Mouse (Mus musculus): ENCODE data around the gene Actr1a. TPM values are rescaled to one million over a fixed set of nuclear protein-coding genes. Genes with fewer than 3 reads are reported as not detected.

Actr1a gene
- polyA plus RNA-seq, 2 experiments from 2014 or later = 86.1 to 87.6 TPM

DNA sequence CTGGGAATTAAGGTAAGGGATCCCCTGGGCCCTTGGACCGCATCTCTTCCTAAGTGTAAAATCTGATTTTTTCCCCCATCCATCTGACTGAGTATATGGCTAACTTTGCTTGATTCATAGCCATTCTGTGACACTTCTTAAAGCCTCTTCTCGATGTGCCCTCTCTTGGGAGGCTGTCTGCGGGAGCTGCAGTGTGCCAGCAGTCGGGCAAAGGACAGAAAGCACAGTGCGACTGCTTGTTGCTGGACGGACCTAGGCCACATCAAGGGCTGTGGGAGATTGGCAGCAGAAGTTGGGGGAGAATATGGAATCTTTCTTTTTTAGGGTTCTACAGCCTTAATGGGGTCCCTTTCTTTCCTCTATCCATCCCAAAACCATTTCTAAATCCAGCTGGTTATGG, 3.8 kb upstream of the Actr1a start:
- ATAC-seq = no peak

DNA sequence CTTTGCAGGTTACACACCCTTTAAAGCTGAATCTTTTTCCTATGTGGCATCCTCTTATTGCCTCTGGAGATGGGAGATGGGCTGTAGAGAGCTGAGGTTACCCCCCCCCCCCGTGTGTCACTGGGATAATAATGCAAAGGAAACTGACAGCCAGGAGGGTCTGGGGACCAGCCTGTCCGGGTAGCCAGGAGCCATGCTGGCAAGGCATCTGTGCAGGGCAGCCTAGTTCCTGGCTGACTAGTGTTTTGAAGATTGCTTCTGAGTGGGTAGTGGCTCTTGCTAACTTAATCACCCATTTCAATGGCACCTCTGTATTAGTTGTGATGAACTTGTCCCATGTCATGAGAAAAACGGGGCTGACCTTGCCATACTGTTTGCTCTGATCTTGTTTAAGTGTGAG, 2.9 kb upstream of the Actr1a start:
- ATAC-seq = no peak

DNA sequence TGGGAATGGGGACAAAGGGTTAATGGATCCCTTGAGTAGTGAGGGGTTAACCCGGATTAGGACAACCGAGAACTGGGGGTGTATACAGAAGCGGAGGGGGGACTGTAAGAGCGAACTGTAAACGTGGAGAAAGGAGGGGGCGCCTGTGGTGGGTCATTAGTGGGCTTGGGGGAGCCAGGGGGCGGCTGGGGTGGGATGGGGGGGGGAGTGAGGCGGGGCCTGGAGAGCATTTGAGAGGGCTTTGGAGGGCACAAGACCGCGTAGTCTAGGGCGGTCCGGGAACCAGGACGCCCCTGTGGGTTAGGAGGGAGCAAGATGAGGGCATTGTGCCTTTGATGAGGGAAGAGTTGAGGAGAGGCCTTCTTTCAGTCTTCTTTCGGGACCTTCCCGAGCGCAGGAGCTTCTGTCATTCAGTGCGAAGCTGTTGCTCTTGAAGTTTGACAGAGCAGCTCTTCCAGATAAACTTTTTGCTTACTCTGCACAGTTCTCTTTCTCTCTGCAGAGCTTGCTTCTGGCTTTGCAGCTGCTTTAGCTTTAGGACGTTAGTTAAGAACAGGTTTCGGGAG, 2.0 kb upstream of the Actr1a start:
- ATAC-seq = no peak

DNA sequence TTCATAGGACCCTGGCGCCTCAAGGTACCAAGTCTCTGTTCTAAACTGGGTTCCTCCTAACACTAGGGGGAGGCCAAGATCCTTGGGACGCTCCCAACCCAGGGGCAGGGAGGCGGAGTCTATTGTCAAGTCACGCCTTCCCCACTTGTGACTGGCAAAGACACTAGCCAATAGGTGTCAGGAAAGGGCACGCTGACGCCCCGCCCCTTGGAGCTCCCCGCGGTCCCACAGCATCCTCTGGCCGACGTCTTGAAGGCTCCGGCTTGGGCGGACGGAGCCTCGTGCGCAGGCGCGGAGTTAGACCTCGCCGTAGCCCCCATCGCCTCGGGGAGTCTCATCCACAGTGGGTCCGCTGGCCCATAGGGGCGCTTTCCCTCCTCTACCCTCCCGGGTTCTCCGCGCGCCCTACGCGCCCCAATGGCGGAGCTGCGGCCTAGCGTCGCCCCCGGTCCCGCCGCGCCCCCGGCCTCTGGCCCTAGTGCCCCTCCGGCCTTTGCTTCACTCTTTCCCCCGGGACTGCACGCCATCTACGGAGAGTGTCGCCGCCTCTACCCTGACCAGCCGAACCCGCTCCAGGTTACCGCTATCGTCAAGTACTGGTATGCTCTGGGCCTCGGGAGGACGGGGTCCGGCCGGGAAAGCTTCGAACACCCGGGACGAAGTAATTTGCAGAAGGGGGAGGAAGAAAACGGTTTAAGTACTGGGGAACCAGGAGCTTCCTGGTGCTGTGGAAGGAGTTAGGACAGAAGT, 1.3 kb upstream of the Actr1a start, which contains the start of gene Sufu:
TSS of gene Sufu (plus strand) at position 211 of the 750 bp plus-strand sequence.
- ATAC-seq = peak; percentile 79

DNA sequence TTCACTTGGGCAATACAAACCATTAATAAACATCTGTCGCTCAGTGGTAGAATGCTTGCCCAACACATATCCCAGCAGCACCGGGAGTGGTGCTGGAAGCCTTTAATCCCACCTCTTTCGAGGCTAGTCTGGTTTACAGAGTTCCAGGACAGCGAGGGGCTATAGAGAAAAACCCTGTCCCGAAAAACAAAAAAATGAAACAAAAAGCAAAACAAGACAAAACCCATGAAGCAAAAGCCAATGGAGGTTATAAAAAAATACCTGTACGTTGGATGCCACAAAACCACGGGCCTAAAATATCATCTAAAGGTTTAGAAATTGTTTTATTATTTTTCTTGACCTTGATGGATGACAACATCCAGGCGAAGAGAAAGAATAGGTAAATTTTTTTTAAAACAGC, 561 bp upstream of the Actr1a start:
- ATAC-seq = no peak

DNA sequence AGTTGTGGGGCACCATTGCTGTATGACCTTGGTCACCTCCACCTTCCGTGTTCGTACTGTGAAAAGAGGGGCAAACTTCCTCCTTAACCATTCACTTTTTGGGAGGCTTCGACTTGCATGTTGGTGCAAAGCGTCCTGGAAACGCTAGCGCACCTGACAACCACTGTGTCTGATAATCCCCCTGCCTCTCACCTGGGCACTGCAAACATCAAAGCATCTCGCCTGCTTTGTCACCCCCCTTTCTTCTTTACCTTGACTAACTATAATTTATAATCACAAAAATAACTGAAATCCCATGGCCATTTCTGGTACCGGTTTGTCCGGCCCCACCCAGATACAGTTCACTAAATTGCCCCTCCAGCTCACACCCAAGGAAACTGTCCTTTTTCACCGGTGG, 838 bp downstream of the Actr1a start:
- ATAC-seq = no peak

DNA sequence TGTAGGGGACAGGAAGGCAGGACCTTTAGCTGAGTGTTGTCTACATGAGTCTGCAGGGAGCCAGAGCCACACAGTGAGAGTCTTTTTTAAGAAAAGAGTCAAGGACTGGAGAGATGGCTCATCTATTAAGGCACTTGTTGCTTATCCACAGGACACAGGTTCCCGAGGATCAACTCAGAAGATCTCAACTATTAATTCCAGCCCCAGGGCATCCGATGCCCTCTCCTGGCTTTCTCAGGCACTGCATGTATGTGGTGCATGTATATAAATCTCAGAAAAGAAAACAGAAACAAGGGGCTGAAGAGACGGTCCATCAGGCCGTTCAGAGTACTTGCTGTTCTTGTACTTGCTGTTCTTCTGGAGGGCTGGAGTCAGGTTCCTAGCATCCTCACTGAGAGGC, 3.5 kb downstream of the Actr1a start:
- ATAC-seq = no peak

DNA sequence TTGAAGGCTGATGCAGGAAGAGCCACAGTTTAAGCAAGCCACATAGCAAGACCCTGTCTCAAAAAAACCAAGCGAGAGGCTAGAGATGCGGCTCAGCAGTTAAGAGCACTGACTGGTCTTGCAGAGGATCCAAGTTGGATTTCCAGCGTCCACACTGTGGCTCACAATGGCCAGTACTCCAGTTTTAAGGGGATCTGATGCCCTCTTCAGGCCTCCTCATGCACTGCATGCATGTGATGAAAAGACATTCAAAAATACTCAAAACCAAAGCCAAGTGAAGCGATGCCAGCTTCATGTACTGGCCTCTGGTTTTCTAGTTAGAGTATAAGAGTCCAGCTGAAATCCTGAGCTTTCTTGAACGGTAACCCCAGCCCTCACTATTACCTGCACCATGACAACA, 5.7 kb downstream of the Actr1a start:
- ATAC-seq = no peak

DNA sequence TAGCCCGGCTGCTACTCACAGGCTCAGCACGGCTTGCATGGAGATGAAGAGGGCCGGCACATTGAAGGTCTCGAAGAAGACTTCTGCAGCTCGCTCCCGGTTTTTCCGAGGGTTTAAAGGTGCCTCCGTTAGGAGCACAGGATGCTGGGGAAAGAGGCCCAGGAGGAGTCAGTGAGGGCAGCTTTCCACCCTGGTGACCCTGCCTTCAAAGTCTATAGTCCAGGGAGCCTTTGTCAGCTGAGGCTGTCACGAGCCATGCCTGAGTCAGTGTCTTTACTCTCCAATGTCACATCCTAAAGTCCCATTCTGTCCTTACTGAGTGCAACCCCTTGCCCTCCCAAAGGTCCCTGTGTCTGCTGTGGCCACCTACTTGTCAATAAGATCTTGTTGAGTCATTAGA, 13.3 kb downstream of the Actr1a start:
- no peak for ATAC-seq

DNA sequence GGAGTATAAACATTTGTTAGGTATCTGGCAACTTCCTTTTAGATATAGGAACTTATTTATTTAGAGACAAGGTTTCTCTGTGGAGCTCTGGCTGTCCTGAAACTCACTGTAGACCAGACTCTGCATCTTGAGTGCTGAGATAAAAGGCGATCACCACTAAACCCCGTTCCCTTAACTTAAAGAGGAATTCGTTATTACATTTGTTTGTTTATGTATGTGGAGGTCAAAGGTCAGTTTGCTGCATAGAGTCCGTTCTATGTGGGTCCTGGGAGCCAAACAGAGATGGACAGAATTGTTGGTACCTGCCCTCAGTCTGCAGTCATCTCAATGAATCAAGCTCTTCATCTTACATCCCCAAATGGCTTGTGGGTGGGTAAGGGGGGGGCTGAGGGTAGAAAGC, 19.7 kb downstream of the Actr1a start:
- no peak for ATAC-seq

DNA sequence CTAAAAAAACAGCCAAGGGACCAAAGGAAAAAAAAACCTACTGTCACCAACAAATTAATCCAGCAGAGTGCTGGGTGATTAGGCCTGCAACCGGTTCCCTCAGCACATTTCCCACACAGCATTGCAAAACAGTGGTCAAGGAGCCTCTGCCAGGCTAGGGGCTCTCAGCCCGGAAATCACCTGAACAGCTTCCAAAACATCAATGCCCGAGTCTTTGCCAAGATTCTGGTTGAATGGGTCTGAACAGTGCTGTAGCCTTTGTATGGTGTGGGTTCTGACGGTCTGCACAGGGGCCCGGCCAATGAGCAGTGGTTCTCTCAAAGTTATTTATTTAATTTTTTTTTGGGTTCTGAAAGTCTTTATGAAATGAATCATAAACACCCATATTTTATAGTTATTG, 20.1 kb downstream of the Actr1a start:
- no peak for ATAC-seq

DNA sequence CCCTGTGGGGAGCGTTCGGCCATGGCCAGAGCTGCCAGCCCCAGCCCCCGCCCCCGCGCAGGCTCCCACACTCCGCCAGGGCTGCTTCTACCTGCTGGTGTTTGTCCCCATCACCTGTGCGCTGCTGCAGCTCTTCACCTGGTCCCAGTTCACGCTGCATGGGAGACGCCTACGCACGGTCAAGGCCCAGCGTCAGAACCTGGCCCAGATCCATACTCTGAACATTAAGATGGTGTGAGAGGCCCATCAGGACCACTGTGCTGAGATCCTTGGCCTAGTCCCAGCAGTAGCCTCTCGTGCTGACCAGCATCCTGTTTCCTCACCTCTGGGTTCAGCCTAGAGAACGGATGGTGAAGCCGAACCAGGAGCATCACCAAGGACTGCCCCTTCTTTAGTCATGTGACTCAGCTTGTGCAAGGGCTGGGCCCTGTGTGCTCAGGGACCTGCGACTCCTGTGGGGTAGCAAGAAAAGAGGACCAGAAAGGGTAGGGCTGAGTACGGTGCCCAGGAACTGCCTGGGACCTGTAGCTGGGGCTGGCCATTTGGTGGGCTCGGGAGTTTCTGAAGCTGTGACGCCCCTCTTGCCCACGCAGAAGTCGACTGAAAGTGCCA, 21.0 kb downstream of the Actr1a start:
- ATAC-seq = no peak

DNA sequence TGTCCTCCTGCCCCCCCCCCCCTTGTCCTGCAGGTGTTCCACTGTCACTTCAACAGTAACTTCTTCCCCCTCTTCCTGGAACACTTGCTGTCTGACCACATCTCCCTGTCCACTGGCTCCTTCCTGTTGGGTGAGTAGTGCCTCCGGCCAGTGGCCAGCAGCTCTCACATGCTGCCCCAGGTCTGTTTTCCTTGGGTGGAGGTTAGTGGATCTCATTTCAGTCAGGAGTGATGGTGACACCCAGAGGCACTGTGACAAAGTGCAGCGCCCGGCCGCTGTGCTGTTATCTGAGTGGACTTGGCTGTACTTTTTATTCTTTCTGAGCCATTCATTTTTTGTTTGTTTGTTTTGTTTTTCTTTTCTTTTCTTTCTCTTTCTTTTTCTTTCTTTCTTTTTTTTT, 26.3 kb downstream of the Actr1a start:
- ATAC-seq = no peak

DNA sequence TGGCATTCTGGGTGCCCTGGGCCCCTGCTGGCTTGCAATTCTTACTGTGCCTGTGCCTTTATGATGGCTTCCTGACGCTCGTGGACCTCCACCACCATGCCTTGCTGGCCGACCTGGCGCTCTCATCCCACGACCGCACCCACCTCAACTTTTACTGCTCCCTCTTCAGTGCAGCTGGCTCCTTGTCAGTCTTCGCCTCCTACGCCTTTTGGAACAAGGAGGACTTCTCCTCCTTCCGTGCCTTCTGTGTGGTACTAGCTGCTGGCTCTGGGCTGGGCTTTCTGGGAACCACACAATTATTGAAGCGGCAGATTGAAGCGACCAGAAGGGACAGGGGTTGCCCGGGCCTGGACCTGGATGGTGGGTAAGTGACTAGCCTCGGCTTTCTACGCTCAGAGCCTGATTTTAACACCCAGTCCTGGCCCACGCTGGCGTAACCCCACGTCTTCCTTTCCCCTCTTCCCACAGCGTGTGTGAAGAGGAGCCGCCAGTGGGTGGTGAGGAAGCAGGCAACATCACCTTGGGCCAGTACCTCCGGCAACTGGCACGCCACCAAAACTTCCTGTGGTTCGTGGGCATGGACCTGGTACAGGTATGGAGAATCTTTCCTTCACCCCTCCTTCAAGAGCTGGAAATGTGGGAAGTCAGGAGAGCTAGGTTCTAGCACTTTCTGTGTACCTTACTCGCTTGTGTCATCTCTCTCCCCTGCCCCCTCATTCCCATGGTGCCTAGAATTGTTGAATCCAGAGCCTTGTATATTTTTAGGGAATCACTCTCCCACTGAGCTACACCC, 27.6 kb downstream of the Actr1a start:
- ATAC-seq = no peak

DNA sequence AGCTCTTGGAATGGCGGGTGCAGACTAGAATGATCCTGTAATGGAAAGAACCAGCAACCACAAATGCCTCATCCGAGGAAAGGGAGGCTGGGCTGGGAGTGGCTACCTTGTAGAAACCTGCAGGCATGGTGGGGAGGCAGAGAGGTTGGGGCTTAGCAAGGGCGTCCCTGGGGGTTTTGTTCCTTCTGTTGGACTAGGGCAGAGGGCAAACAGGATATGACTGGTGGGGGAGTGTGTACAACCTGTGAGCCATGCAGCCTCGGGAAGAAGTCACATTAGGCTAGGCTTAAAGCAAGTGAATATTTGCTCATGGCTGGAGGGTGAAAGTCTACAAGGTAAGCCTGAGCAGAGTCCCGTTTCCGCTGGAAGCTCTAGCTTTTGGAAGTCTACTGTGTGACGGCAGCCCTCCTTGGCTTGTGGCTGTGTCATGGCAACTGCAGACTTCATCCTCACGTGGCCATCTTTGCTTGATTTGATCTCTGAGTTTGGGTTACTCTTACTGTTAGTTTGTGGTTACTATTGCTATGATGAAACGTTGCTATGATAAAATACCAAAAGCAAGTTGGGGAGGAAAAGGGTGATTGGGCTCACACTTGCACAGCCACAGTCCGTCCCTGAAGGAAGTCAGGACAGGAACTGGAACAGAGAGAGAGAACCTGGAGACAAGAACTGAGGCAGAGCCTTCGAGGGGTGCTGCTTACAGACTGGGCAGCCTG, 32.1 kb downstream of the Actr1a start:
- no peak for ATAC-seq

DNA sequence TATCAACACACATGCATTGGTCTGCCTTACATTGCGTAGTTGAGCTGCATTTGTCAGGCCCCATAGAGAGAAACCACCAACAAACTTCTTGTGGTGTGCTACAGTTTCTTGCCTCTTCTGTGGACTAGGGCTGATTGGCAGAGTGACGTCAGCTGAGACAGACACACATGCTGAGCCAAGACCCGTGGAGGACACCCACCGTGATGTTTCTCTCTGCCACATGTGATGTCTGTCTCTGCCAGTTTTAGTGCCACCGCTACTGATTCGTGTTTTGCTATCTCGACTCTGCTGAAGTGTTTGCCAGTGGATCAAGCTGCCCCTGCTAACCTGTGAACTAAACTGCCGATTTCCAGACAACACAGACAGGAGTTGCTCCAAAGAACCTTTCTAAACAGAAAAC, 33.4 kb downstream of the Actr1a start:
- no peak for ATAC-seq

DNA sequence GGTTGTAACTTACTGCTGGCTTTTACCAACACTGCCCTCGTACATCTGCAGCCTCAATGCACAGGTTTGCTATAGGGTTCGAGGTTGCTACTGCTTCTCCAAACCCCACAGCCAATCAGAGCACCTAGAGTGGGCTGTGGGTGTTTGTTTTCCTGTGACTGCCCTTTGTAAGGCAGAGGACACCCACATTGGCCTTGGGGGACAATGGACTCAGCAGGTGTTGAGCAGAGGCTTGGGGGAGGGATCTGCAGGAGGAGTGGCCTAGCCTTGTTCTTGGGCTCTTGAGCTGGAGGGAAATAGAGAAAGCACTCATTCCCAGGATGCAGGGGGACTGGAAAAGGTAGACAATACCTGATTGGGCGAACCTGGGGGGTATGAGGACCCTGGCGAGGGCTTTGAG, 37.2 kb downstream of the Actr1a start:
- no peak for ATAC-seq

DNA sequence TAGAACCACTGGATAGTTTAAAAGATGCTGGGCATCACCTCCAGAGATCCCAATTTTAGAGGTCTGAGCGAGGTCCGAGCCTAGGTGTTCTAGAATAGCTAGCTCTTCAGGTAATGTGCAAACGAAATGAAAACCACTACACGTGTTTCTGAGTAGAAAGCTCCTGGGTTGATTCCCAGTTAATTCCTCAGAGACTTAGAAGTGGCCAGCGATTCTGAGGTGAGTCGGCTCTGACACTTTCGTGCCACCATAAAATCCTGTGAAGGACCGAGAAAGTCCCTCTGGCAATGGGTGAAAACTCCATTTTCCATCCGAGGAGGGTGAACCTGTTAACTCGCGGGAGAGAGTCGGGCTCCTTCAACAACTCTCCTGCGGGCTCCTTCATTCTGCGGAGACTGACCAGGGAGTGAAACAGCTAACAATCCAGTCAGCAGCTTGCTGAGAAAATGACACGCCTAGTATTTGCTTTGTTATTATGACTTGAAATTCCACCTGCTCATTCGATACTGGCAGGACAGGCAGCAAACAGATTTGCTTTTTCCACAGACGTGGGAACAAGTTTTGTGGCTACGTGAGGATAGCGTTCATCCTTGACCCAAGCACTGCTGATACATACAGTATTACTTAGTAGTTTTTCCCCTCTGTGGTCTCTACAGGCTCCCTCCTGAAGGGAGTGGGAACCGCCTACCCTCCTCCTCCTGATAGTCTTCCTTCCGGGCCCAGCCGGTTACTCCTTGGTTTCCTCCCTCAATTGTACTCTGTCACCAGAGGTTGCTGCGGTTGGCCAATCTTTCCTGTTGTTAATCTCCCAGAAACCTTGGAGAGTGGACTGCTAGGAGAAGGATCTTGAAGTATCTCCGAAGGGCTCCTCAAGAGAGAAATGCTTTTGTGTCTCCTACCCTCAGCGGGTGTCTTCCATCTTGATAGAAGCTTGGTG, 37.9 kb downstream of the Actr1a start:
- no peak for ATAC-seq

DNA sequence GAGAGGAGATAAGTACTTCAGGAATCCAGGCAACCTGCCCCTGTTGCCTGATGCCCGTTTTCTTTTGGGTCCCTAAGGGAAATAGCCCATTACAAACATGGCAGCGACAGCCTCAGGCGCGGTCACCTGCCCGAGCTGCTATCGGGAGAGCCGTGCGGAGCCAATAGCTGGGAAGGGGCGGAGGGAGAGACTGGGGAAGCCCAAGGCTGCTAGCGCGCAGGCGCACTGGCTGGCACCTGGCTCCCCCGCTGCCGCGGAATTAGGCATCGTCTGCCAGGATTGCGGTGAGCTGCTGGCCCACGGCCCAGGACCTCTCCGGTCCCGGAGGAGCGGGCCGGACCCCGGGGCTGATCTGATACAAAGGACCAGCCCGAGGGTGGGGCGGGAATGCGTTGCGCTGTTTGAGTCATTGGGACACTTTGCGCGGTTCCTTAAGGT, 38.8 kb downstream of the Actr1a start:
- peak; percentile 83 for ATAC-seq

DNA sequence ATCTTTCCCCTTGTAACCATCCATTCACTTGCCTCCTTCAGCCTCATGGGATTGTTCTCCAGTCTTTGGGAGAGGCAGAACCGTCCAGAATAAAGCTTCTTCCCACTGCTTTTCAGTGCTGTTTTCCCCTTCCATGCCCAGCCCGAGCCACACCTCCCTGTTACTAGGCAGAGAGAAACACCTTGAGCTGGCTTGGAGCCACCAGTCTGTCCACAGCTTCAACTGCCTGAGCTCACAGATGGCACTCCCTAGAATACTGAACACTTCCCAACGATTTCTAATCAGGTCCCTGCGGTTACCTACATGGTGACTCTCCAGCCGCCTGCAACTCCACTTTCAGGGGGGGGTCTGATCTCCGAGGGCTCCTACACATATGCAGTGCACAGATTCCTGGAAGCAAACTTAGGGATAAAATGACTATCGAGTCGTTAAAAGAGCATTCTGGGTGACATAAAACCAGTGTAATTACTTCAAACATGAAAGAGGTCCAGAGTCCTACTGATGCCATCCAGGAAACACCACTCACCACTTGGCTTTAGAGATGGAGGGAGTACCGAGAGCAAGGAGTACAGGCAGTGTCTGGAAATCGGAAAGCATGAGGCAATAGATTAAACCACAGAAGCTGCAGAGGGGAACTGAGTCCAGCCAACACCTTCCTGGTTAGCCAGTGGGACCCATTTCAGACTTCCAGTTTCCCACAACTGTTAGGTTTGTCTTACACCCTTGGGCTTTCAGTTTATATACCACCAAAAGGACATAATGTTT, 45.2 kb downstream of the Actr1a start, which contains the start of gene 2310034G01Rik:
TSS of gene 2310034G01Rik (minus strand) at position 135 of the 765 bp plus-strand sequence.
- no peak for ATAC-seq

DNA sequence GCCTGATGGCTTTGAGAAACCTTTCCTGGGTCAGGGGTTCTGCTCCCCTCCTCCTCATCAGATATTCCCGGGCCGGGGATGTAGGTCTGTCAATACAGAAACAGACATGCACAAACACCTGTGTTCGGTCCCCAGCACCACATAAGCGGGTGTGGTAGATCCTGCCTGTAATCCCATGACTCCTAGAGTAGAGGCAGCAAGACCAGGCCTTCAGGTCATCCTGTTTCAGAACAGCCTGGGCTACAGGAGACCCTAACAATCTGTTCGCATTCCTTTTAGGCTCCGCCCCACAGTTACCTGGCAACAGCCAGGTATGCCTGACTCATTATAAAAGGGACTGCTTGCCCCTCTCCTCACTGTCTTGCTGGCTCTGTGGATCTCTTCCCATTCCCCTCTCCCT, 46.0 kb downstream of the Actr1a start:
- ATAC-seq = no peak
